Mouse (Mus musculus) stomach, embryonic 15.5 days (tissue): ENCODE measurements around the gene Kif16b. TPM values are rescaled to one million over a fixed set of nuclear protein-coding genes. Genes with fewer than 3 reads are reported as not detected.

Experiments
- ATAC-seq: fragments of 200-750 bp; cut with Nextera tagmentation; 2 replicates; pipeline ENCODE4 v1.8.0; 2017; ENCODE audit warnings: low read depth, moderate number of reproducible peaks, moderate TSS enrichment; ENCODE audit not compliant: insufficient read depth, low FRiP score
- H3K27ac ChIP-seq: fragments of 300-500 bp; sonication (generic); 2 replicates; pipeline ENCODE4 v1.5.1; 2015; ENCODE audit warnings: mild to moderate bottlenecking, inconsistent platforms
- H3K27me3 ChIP-seq: fragments of 300-500 bp; sonication (generic); replicated peaks from 2 replicates; pipeline ENCODE4 v1.6.1; 2015; ENCODE audit warnings: inconsistent platforms
- H3K36me3 ChIP-seq: fragments of 300-500 bp; sonication (generic); 2 replicates; pipeline ENCODE4 v1.6.1; 2015; ENCODE audit warnings: inconsistent platforms
- H3K4me1 ChIP-seq: fragments of 300-500 bp; sonication (generic); 2 replicates; pipeline ENCODE4 v1.6.1; 2015; ENCODE audit warnings: inconsistent platforms
- H3K4me2 ChIP-seq: fragments of 300-500 bp; sonication (generic); 2 replicates; pipeline ENCODE4 v1.6.1; 2015; ENCODE audit warnings: mild to moderate bottlenecking, inconsistent platforms
- H3K4me3 ChIP-seq: fragments of 300-500 bp; sonication (generic); replicated peaks from 2 replicates; pipeline ENCODE4 v1.5.1; 2015; ENCODE audit warnings: inconsistent platforms
- H3K9ac ChIP-seq: fragments of 300-500 bp; sonication (generic); 2 replicates; pipeline ENCODE4 v1.6.1; 2015; ENCODE audit warnings: inconsistent platforms
- H3K9me3 ChIP-seq: fragments of 300-500 bp; sonication (generic); 2 replicates; pipeline ENCODE4 v1.6.1; 2016; ENCODE audit warnings: inconsistent platforms
- WGBS: fragments of 180-500 bp; shearing (Covaris S2); methylation state at CpG from one replicate; pipeline ENCODE4 v1.1.7; 2015; 5-methylcytosine and 5-hydroxymethylcytosine counted together
- polyA plus RNA-seq: library from polyadenylated mRNA; unstranded; fragments of >200 nt; fragmentation: Nextera tagmentation; extraction: Ambion mirVana; gene quantifications from 2 replicates; pipeline ENCODE4 v1.2.1, GENCODE M21; 2015

Kif16b gene
- polyA plus RNA-seq, 1 experiment from 2014 or later, result 12.5 TPM

- Histone ChIP-seq H3K4me1 (no peaks in the 10 kb centered on the region), H3K27me3 (no peaks in the 10 kb centered on the region), H3K4me2 (no peak overlapping the region), H3K4me3 (no peak overlapping the region), H3K9me3 (no peaks in the 10 kb centered on the region), H3K9ac (no peak overlapping the region), H3K36me3 (0 out of 2 replicates have a peak, but pooled peaks cover 4% of the 10 kb centered on the region), H3K27ac (no peak overlapping the region)
- ATAC-seq, result no peak
- WGBS, result 58% methylated on average over 4 of the region's 4 CpGs
Measured at GRCm38 (mm10) chr2:142859452-142859851, 41.9 kb downstream of the Kif16b start.

GRCm38 (mm10) chr2:142838775-142839174, 62.6 kb downstream of the Kif16b start:
- no peak for ATAC-seq

GRCm38 (mm10) chr2:142838118-142838517, 63.2 kb downstream of the Kif16b start:
- Histone ChIP-seq H3K27me3 (no peaks in the 10 kb centered on the region), H3K4me1 (no peaks in the 10 kb centered on the region), H3K9ac (no peak overlapping the region), H3K9me3 (no peaks in the 10 kb centered on the region), H3K36me3 (no peaks in the 10 kb centered on the region), H3K27ac (peak overlapping the region; percentile 79; the same call in 1 of the 2 replicates), H3K4me2 (no peak overlapping the region), H3K4me3 (no peak overlapping the region)
- peak; percentile 68; the same call in 1 of the 2 replicates for ATAC-seq
- 25% methylated on average over 1 of the region's 1 CpGs for WGBS

More at GRCm38 (mm10) chr2:142838775-142839174, 62.6 kb downstream of the Kif16b start:
- H3K4me3 ChIP-seq, result no peak overlapping the region
- H3K4me1 ChIP-seq, result no peaks in the 10 kb centered on the region
- H3K27ac ChIP-seq, result peak overlapping the region; percentile 79; the same call in 1 of the 2 replicates
- H3K27me3 ChIP-seq, result no peaks in the 10 kb centered on the region
- 57% methylated on average over 3 of the region's 3 CpGs for WGBS
- no peaks in the 10 kb centered on the region for H3K36me3 ChIP-seq
- H3K9ac ChIP-seq, result no peak overlapping the region
- H3K4me2 ChIP-seq, result no peak overlapping the region
- H3K9me3 ChIP-seq, result no peaks in the 10 kb centered on the region

GRCm38 (mm10) chr2:142834751-142835150, 66.6 kb downstream of the Kif16b start:
- WGBS, result 88% methylated on average over 3 of the region's 3 CpGs
- Histone ChIP-seq H3K4me1 (no peaks in the 10 kb centered on the region), H3K4me3 (no peak overlapping the region), H3K9me3 (no peaks in the 10 kb centered on the region), H3K9ac (no peak overlapping the region), H3K27me3 (no peaks in the 10 kb centered on the region), H3K4me2 (no peak overlapping the region), H3K27ac (no peak overlapping the region), H3K36me3 (no peaks in the 10 kb centered on the region)
- ATAC-seq, result no peak

GRCm38 (mm10) chr2:142832617-142833422, 68.5 kb downstream of the Kif16b start:
- H3K9ac ChIP-seq, result no peak overlapping the region
- no peaks in the 10 kb centered on the region for H3K9me3 ChIP-seq
- ATAC-seq, result peak; percentile 32; the same call in 1 of the 2 replicates
- no peaks in the 10 kb centered on the region for H3K4me1 ChIP-seq
- H3K36me3 ChIP-seq, result no peaks in the 10 kb centered on the region
- H3K4me3 ChIP-seq, result no peak overlapping the region
- peak overlapping the region; percentile 48 for H3K27ac ChIP-seq
- no peaks in the 10 kb centered on the region for H3K27me3 ChIP-seq
- H3K4me2 ChIP-seq, result no peak overlapping the region
- WGBS, result 64% methylated on average over 10 of the region's 10 CpGs

- 34% methylated on average over 2 of the region's 2 CpGs for WGBS
- H3K9ac ChIP-seq, result no peak overlapping the region
Measured at GRCm38 (mm10) chr2:142813033-142813432, 88.3 kb downstream of the Kif16b start.

GRCm38 (mm10) chr2:142803760-142804448, 97.4 kb downstream of the Kif16b start:
- H3K4me3 ChIP-seq, result no peak overlapping the region
- ATAC-seq, result no peak
- H3K4me2 ChIP-seq, result no peak overlapping the region

More at GRCm38 (mm10) chr2:142813033-142813432, 88.3 kb downstream of the Kif16b start:
- Histone ChIP-seq H3K4me3 (no peak overlapping the region), H3K27me3 (no peaks in the 10 kb centered on the region), H3K4me1 (no peaks in the 10 kb centered on the region), H3K36me3 (no peaks in the 10 kb centered on the region), H3K27ac (no peak overlapping the region), H3K4me2 (no peak overlapping the region), H3K9me3 (no peaks in the 10 kb centered on the region)
- peak; percentile 47; the same call in 1 of the 2 replicates for ATAC-seq

GRCm38 (mm10) chr2:142797310-142797709, 104.0 kb downstream of the Kif16b start:
- H3K27me3 ChIP-seq, result no peaks in the 10 kb centered on the region
- H3K36me3 ChIP-seq, result no peaks in the 10 kb centered on the region
- 34% methylated on average over 6 of the region's 6 CpGs for WGBS
- H3K4me3 ChIP-seq, result no peak overlapping the region
- ATAC-seq, result no peak
- no peaks in the 10 kb centered on the region for H3K9me3 ChIP-seq
- no peak overlapping the region for H3K4me2 ChIP-seq
- H3K27ac ChIP-seq, result no peak overlapping the region
- no peak overlapping the region for H3K9ac ChIP-seq
- no peaks in the 10 kb centered on the region for H3K4me1 ChIP-seq

More at GRCm38 (mm10) chr2:142803760-142804448, 97.4 kb downstream of the Kif16b start:
- Histone ChIP-seq H3K27ac (no peak overlapping the region), H3K9ac (no peak overlapping the region), H3K9me3 (no peaks in the 10 kb centered on the region), H3K27me3 (no peaks in the 10 kb centered on the region), H3K36me3 (no peaks in the 10 kb centered on the region), H3K4me1 (no peaks in the 10 kb centered on the region)
- 84% methylated on average over 1 of the region's 1 CpGs for WGBS

- Histone ChIP-seq H3K9ac (no peak overlapping the region), H3K4me1 (no peaks in the 10 kb centered on the region), H3K9me3 (no peaks in the 10 kb centered on the region), H3K4me2 (no peak overlapping the region), H3K27me3 (no peaks in the 10 kb centered on the region), H3K36me3 (no peaks in the 10 kb centered on the region), H3K4me3 (no peak overlapping the region), H3K27ac (no peak overlapping the region)
- WGBS, result 50% methylated on average over 1 of the region's 1 CpGs
- ATAC-seq, result no peak
Measured at GRCm38 (mm10) chr2:142775358-142775757, 126.0 kb downstream of the Kif16b start.

- Histone ChIP-seq H3K36me3 (no peaks in the 10 kb centered on the region), H3K4me1 (no peaks in the 10 kb centered on the region), H3K27me3 (no peaks in the 10 kb centered on the region), H3K27ac (no peak overlapping the region), H3K9me3 (no peaks in the 10 kb centered on the region), H3K9ac (no peak overlapping the region), H3K4me2 (no peak overlapping the region), H3K4me3 (no peak overlapping the region)
- 67% methylated on average over 1 of the region's 1 CpGs for WGBS
- ATAC-seq, result no peak; the same call in 1 of the 2 replicates
Measured at GRCm38 (mm10) chr2:142774752-142775151, 126.6 kb downstream of the Kif16b start.

- no peaks in the 10 kb centered on the region for H3K9me3 ChIP-seq
- H3K27me3 ChIP-seq, result no peaks in the 10 kb centered on the region
- H3K4me2 ChIP-seq, result no peak overlapping the region
- WGBS, result 80% methylated on average over 11 of the region's 11 CpGs
- no peak overlapping the region for H3K27ac ChIP-seq
- H3K36me3 ChIP-seq, result no peaks in the 10 kb centered on the region
- no peak overlapping the region for H3K9ac ChIP-seq
- no peak overlapping the region for H3K4me3 ChIP-seq
- no peak for ATAC-seq
- no peaks in the 10 kb centered on the region for H3K4me1 ChIP-seq
Measured at GRCm38 (mm10) chr2:142769647-142770121, 131.6 kb downstream of the Kif16b start.

GRCm38 (mm10) chr2:142764276-142764675, 137.1 kb downstream of the Kif16b start:
- H3K4me3 ChIP-seq, result no peak overlapping the region
- 75% methylated on average over 2 of the region's 2 CpGs for WGBS
- H3K9me3 ChIP-seq, result no peaks in the 10 kb centered on the region
- no peaks in the 10 kb centered on the region for H3K27me3 ChIP-seq
- no peaks in the 10 kb centered on the region for H3K4me1 ChIP-seq
- no peak overlapping the region for H3K9ac ChIP-seq
- H3K36me3 ChIP-seq, result no peaks in the 10 kb centered on the region
- ATAC-seq, result no peak
- no peak overlapping the region for H3K27ac ChIP-seq
- no peak overlapping the region for H3K4me2 ChIP-seq
